Mouse (Mus musculus): Measurements from ENCODE around the gene Rreb1.

DNA sequence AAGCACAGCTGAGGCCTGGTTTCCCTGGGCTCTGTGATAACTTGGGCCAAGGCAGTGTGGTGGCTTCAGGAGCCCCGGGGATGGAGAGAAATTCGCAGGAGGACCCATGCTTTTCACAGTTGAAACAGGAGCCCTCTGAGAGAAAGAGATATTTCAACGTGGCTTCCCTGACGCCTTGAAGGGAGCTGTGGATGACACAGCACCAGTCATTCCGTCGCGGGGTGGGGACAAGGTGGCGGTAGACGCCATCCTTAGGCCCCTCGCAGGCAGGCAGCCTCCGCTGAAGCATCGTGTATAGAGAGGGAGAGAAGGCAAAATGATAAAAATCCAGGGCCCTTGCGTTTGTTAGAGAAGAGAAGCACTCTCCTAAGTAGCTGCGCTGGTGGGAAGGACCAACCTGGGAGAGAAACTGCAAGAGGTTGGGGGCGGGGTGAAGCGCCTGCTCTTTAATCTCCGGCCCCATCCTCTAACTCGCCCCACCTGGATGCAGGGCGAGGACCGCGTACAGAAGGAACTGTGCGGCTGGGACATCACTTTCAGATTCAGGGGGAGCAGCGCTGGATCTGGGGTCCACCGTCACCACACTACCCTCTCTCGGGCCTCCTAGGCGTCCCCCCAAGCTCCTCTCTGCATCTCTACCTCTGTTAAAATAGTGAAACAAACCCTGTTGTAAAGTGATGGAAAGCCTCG lies 46.9 kb downstream of the Rreb1 start:
- no peak for TF ChIP-seq CTCF (IDR thresholded peaks at IDR 0.05; ENCODE audit: low read depth, low read length)
- no peak for TF ChIP-seq POLR2A (IDR thresholded peaks at IDR 0.05; ENCODE audit: extremely low read depth, insufficient read depth, low read length)

All from liver, adult 2 months (tissue).